Mouse (Mus musculus) lung, adult 18-20 months (tissue): ENCODE measurements around the gene Ldlrad3.

ENCODE experiments used
- DNase-seq, 2 experiments: peaks; one replicate each; pipeline ENCODE4 v3.0.0; 2022; ENCODE audit warnings: mixed read lengths in 2 of 2

The Ldlrad3 gene

DNA sequence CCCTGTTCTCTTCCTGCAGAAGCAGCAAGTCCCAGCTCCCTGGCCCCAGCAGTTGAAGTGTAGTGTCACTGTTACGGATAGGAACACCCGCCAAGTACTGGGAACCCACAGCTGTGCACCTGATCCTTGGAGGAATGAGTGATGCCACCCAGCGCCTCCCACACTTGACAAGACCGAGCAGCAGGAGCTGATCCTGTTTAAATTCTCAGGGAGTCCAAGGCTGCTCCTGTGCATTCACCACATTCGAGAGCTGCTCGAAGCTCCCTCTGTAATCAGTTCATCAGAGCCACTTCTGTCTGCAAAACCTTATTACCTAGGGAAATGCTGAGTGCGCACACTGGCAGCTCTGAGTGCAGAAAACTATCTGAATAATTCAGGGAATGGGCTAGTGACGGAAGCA lies 225.5 kb downstream of the Ldlrad3 start:
- DNase-seq: peak in 1 of 2 experiments; percentile 33

DNA sequence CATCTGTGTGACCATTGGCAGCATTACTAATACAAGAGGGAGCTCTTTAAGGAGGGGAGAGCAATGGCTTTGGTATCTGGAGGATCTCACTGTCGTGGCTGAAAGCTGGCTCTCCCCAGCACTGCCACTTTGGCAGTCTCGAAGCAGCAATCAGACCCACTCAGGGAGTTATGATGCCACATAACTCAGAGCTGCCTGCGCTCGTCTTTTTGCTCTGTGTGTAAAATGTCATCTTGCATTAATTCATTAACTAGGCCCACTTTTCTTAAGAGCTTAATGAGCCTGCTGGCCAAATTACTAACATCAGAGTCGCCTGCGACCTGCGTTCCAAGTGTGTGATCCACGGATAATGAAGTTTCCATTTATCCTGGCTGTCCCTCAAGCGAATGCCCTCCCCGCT lies 230.1 kb downstream of the Ldlrad3 start:
- DNase-seq: no peak

DNA sequence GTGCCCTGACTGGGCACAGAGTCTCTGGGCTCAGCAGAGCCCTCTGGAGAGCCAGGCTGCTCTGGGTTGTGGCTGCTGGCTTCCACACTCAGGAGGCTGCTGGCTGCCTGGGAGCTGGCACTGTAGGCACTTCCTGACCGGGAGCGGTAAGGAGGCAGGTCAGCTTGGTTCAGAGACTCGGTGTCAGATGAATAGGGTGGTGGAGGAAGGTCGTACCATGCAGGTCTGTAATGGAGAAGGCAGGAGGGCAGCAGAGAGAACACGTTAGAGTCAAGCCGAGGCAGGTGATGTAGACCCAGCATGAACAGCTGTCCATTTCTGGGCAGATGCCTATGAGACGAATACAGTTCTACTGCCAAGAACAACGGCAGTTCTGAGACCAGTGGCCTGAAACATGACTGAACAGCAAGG lies 233.2 kb downstream of the Ldlrad3 start:
- DNase-seq: no peak

DNA sequence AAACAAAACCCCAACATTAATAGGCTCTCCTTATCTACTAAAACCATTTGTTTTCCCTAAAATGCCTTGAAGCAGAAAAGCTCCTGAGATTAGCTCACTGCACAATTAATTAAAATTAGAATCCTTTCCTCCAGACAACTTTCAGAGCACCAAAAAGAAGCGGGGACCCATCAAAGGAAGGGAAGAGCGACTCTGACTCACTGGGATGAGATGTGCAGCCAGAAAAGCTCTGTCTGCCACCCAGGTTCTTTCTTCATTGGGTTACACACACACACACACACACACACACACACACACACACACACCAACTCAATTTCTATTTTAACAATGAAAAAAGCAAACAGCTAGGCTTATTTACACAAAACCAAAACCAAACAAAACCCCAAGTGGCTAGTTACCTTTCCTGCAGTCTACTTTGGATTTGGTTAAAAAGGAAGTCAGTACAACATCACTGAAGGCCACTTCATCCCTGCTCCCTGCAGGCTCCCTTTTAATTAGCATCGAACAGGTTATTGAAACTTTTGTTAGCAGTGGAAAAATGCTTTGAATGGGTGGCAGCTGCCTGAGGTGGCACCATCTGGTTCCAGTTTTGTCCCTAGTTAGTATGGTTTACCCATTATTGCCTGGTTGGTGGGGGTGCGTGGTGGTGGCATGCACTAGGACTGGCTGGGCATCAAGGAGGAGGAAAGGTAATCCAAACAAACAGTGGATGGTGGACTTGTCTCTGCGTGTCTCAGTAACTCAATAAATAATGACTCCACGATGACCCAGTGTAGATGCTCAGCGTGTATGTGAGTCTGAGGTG lies 235.3 kb downstream of the Ldlrad3 start:
- DNase-seq: peak in 1 of 2 experiments; percentile 35

DNA sequence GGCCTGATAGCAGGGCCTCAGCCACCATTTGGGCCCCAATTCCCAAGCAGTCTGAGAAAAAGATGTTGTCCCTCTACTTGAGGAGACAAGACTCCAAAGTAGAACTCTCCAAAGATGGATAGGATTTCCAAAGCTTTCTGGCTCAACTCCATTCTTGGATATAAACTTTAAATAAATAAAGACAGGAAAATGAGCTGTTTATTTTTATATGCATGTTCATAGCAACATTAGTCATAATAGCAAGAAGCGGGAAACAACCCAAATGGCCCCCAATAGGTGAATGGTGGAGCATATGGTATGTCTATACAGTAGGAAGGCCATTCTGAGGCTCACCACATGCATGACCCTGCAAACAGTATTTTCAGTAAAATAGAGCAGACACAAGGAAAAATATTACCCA lies 251.2 kb downstream of the Ldlrad3 start:
- DNase-seq: no peak

DNA sequence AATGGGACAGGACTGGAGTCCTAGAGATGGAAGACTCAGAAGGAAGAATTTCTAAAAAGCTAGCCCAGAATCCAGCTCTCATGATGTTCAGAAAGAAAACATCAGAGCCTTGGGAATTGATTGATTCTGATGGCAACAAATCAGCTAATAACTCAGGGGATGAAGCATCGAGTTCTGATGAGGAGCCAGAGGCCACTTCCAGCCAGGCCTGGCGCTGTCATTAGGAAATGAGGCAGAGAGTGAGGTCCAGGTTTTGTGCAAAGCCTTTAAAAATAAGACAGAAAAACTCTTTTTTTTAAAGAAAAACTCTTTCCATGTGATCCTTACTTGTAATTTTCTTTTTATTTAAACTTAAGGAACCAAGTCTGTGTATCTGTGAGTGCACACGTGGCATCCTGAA lies 252.9 kb downstream of the Ldlrad3 start:
- DNase-seq: no peak

DNA sequence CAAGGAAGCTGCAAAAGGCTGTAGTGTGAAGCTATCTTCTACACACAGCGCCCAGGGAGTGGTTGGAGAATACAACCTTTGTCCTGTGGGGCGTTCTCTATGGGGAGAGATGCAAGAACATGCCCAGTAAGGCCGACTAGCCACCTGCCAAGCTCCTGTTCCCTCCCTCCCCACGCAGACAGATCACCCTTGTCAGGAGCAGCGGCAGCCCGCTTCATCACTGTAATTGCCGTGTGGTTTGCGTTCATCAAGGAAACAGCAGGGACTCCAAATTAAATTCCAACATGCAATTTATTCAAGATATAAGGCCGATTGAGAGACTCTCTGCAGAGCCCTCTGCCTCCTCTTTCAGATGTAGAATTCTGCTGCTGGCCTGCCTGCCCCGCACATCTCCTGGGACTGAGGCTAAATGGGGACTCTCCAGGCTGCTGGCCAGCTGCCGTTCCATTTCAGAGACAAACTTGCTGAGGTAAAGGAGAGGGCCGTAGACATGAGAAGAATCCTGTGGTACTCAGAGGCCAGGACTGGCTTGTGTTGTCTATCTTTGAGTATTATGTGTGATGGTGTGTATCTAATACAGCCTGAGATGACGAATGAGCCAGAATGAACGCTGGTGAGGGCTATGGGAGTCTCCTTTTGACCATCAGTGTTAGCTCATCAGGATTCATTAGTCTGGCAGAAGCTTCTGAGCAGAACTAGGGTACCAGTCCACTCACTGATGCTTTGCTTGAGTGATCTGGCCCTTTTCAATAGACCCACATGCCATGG lies 253.8 kb downstream of the Ldlrad3 start:
- no peak for DNase-seq

DNA sequence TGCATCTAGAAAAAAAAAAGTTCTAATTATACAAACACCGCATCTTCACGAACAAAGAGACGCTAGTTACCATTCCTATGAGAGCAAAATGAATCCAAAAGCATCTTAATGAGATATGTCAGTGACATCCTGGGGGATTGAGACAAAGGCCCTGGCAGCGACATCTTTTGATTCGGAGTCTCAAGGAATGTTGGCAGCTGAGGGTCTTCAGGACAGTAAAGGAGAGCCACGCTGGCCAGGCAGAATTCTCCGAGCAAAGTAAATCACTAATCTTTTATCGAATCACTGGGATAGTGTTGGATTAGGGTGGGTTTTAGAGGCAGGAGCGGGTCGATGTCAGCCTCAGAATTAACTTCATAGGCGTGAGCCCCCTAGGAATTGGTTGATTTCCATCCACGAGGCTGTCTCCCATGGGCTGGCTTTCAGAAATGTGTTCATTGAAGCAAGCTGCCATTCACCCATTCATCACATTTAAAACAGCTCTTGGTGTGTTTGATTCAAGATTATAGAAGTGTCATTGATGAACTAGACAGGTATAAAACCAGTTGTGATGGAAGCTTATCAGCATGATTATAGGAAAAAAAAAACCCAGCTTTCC lies 260.5 kb downstream of the Ldlrad3 start:
- DNase-seq: no peak

DNA sequence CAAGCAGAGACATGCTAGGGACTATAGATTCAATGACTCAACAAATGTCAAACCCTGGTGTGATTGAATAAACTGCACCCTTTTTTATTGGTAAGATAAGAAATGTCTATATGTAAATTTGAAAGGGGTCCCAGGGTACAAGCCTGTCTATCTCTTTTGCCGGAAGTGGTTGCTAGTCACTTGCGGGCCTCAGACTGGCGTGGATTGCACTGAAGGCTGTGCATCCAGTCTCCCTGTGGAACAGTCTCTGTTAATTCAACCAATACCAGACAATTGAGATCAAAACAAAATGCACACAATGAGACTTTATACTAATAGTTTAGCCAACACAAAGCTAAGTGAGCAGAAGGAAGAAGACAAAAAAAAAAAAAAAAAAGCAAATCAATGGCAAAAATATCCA lies 261.0 kb downstream of the Ldlrad3 start:
- DNase-seq: no peak

DNA sequence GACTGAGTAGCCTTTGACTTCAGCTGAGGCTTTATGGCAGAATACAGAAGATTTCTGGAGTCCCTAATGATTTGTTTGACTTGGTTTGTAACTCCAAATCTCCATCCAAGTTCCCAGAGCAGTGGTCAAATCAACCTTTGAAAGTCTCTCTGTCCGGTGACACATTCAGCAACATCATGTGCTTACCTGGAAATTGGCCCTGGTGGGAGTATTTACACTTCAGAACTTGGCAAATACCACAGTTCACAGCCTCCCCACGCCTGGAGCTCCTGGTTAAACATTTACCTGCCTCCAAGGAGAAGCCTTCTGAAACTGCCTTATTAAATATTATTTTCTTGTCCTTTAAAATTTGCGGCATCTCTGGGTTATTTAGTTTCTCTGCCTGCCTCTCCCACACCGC lies 263.0 kb downstream of the Ldlrad3 start:
- DNase-seq: peak; percentile 56 to 66

DNA sequence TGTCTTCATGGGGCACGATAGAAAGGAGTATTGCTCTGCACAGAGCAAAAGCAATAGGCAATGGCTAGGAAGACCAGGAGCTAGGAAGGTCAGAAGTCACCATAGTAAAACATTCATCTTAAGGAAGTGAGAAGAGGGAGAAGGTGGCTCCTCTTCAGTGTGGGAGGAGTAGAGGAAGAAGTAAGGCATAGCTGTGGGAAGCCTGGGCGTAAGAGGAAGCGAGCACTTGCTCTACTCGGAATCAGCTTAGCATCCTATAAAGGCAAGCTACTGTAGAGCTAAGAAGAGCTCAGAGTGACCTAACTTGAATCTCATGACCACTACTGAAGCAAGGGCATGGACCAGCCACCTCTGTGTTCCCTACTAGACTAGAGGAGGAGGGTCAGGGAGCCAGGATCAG lies 263.9 kb downstream of the Ldlrad3 start:
- no peak for DNase-seq

DNA sequence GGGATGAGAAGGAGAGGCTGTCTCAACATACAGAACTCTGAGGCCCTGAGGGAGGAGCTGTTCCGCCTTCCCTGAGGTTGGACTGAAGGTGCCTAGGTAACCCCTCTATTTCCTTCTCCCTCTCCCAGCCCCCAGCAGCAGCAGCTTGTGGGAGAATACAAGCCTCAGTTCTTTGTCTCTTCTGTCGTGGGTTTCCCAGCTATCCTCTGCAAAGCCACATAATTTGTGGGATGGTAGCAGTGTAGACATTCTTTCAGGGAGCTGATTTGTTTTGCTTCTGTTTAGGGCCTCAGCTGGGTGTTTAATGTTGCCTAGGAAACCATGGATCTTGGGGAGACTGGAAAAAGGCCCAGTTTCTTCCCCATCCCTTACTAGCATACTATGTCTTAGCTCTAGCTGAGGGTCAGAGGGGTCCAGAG lies 266.0 kb downstream of the Ldlrad3 start:
- no peak for DNase-seq

DNA sequence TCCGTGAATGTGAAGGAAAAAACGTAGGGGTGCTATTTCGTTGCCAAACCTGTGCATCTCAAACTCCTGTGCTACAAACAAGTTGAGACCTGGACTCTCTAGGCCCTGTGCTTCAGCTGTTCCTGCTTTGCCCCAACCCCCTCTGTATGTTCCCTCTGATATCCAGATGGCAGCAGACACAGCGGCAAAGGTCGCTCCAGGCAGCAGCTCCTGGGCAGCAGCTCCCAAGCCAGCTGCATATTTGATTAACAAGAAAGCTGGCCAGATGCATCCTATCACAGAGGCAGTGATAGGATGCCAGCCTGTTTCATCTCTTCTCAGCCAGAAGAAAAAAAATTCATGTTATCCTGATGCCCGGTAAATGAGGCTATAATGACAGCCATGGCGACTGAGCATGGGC lies 267.7 kb downstream of the Ldlrad3 start:
- DNase-seq: no peak

DNA sequence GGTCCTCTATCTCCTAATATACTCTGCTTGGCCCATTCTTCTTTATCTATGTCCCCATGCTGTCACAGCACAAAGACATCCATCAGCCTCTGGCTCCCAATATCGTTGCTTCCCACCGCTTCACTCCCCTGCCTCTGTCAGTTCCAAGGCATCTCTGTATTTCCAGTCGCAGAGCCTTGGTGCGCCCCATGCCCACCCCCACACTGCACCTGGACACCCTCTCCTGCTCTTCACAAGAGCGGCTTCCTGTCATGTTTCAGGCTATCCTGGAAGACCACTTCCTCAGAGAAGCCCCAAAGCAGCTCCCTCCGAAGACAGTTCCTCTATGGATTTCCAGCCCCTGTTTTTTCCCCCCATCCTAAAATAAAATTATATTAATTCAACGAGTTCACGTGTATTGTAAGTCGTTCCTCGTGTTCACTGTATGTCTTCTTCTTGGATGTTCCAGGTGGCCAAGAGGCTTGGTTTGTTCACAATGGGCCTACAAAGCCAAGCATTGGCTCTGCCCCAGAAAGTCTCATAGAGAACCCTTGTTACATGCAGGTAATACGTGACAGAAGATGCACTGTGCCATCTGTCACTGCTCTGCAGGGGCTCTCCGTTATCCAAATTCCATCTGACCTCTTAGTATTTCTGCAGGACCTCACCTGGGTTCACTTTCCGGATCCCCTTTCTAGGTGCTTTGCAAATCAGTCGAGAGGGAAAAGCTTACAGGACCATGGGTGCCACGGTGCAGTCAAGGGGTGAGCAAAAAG lies 276.7 kb downstream of the Ldlrad3 start:
- DNase-seq: no peak

DNA sequence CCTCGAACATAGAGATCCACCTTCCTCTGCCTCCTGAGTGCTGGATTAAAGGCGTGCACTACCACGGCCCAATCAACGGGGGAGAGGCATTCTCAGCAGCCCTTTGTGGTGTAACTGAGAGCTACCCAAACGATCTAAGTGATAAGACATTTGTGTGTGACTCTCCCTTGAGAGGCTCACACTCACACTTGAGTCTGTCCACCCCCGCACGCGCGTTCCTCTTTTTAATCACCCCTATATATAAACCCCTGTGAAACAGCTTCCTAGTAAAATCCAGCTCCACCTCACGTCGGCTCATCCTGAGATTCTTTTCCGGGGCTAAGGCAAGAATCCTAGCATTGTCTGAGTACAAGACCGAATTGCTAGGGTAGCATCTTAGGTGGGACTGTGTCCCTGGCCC lies 277.4 kb downstream of the Ldlrad3 start:
- DNase-seq: no peak

DNA sequence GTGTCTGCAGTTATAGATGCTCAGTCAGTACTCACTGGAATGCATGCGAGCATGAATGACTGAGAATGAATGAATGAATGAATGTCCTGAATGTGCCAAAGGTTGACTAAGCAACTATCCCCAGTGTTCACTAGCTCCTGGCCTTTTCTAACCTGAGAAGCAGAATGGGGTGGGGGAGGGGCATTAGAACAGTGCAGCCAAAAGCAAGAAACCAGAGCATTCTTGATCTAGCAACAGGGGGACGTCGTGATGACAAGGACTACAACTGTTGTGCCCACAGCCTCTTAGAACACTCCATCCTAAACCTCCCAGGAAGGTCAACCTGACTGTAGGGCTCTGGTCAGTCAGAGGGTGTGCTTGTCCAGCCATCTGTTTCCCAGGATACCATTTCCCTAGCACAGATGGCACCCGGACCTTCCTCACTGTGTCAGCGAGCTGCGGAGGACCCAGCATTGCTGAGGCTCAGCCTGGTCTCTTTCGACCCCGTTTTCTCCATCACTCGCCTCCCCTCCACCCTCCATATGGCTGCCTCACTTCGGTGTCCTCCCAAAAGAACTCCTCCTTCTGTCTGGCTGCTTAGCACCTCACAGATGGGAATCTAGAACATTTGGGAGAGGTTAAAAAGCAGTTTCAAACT lies 278.7 kb downstream of the Ldlrad3 start:
- no peak for DNase-seq

DNA sequence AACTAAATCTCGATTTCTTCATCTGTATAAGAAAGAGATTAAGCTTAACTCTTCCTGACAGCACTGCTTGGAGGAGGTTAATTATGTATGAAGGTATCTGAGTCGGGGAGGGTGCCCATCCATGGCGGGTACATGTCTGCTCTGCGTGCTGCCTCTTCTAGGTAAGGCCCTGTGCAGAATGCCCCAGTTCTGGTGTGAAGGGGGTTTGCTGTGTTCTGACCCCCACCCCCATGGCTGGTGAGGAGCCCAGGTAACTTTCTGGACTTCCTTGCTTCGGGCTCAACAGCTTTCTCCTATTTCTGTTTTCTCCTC lies 279.9 kb downstream of the Ldlrad3 start:
- no peak for DNase-seq

DNA sequence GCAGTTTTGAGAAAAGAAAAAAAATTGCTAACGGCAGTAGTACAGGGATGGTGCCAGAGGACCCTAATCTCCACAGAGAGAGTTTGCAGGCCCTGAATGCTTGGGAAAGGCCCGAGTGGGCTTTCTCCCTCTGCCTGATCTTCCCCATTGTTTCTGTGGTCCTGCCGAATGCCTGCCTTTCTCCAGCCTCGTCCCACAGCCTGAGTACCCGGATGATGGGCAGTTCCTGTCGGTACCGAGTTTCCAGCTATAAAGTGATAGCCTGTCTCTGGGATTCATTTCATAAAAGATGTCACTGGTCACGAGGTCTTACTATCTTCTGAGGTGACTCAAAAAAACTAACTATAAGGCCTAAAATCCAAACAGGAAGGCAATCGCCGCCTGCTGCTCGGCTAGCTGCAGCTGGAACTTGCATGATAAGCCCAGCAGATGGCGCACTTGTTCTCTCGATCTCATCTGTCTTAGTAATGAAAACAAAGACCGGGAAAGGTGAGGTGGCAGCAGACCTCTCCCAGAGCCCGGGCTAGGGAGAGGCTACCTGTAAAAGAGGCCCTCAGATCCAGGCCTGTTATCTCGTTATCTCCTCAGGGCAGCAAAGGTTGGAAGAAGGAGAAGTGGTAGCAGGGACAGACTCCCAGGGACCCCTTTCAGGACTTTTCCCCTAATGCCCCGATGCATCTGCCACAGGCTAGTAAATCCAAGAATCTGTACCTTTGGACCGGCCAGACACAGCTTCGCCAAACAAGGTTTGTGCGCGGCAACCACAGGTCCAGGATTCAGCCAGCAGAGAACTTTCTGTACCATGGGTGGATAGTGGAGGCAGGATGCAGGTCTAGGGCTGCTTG lies 280.4 kb downstream of the Ldlrad3 start:
- peak; percentile 78 to 82 for DNase-seq

DNA sequence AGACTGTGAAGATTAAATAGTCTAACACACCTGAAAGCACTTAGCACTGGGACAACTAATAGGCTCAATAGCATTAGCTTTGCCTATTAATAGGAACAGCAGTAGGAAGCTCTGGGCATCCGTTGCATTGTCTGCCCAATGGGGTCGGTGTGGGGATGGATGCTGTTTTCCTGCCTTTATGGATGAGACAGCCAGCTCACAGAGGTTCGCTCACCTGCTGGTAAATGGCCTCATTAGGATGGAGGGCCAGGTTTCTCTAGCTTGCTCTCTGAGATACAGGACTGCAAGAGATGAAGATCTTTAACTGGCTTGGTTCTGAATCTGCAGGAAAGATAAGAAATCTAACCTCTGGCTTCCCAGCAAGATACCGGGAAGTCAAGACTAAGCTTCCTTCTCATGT lies 284.0 kb downstream of the Ldlrad3 start:
- DNase-seq: no peak
